Mouse (Mus musculus): ENCODE results near the gene Gnaq. TPM values are rescaled to one million over a fixed set of nuclear protein-coding genes. Genes with fewer than 3 reads are reported as not detected.

Gene Gnaq
- polyA plus RNA-seq, 1 experiment from 2014 or later = 8.6 TPM

GRCm38 (mm10) chr19:16242708-16243107, 110.1 kb downstream of the Gnaq start:
- WGBS = 51% methylated on average over 3 of the region's 3 CpGs
- no peak overlapping the region for H3K9ac ChIP-seq (ENCODE audit: low read depth, low read length)
- no peak overlapping the region for H3K4me3 ChIP-seq (ENCODE audit: low read depth, low read length)
- ATAC-seq (replicated peaks; ENCODE audit: low FRiP score) = no peak
- peaks cover 11% of the 10 kb centered on the region for H3K4me1 ChIP-seq (replicated peaks; ENCODE audit: control insufficient read depth, insufficient read depth, low read length)
- H3K27ac ChIP-seq (ENCODE audit: low read depth, low read length) = no peak overlapping the region
- no peak overlapping the region for H3K4me2 ChIP-seq
- H3K9me3 ChIP-seq (ENCODE audit: control insufficient read depth, low read length) = no peaks in the 10 kb centered on the region
- no peaks in the 10 kb centered on the region for H3K36me3 ChIP-seq (ENCODE audit: control insufficient read depth, insufficient read depth, low read length)
- no peaks in the 10 kb centered on the region for H3K27me3 ChIP-seq (replicated peaks; ENCODE audit: control insufficient read depth, insufficient read depth, low read length)
- DNase-seq (ENCODE audit: low spot score) = no peak

GRCm38 (mm10) chr19:16249025-16249424, 116.4 kb downstream of the Gnaq start:
- H3K4me3 ChIP-seq (ENCODE audit: low read depth, low read length) = no peak overlapping the region
- DNase-seq (ENCODE audit: low spot score) = no peak
- no peaks in the 10 kb centered on the region for H3K9me3 ChIP-seq (ENCODE audit: control insufficient read depth, low read length)
- no peaks in the 10 kb centered on the region for H3K27me3 ChIP-seq (replicated peaks; ENCODE audit: control insufficient read depth, insufficient read depth, low read length)
- no peak overlapping the region for H3K27ac ChIP-seq (ENCODE audit: low read depth, low read length)
- H3K4me1 ChIP-seq (replicated peaks; ENCODE audit: control insufficient read depth, insufficient read depth, low read length) = peaks cover 11% of the 10 kb centered on the region
- H3K9ac ChIP-seq (ENCODE audit: low read depth, low read length) = no peak overlapping the region
- no peaks in the 10 kb centered on the region for H3K36me3 ChIP-seq (ENCODE audit: control insufficient read depth, insufficient read depth, low read length)
- ATAC-seq (replicated peaks; ENCODE audit: low FRiP score) = no peak
- WGBS = 72% methylated on average over 2 of the region's 2 CpGs
- no peak overlapping the region for H3K4me2 ChIP-seq

DNA sequence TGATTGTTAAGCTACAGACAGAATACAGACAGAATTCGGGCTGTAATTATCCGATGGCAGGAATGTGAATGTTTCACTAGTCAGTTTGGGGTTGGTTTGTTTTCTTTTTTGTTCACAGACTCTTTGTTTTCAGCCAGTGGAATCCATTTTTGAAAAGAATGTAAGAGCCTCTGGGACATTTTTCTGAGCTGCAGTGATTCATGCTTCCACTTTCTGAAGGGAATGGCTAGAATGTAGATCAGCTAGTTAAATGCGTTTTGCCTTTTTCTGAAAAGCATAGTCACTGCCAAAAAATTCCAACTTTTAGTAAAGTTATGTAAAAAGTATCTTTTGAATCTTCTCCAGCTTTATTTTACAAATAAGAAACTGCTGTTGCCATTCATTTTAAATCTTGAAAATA, 118.3 kb downstream of the Gnaq start:
- Histone ChIP-seq H3K27ac (ENCODE audit: low read depth, low read length) (no peak overlapping the region), H3K4me2 (no peak overlapping the region), H3K4me3 (ENCODE audit: low read depth, low read length) (no peak overlapping the region), H3K9me3 (ENCODE audit: control insufficient read depth, low read length) (no peaks in the 10 kb centered on the region), H3K9ac (ENCODE audit: low read depth, low read length) (no peak overlapping the region), H3K4me1 (replicated peaks; ENCODE audit: control insufficient read depth, insufficient read depth, low read length) (peaks cover 13% of the 10 kb centered on the region), H3K36me3 (ENCODE audit: control insufficient read depth, insufficient read depth, low read length) (no peaks in the 10 kb centered on the region), H3K27me3 (replicated peaks; ENCODE audit: control insufficient read depth, insufficient read depth, low read length) (no peaks in the 10 kb centered on the region)
- ATAC-seq (replicated peaks; ENCODE audit: low FRiP score) (no peak), DNase-seq (ENCODE audit: low spot score) (no peak)
- 87% methylated on average over 3 of the region's 3 CpGs for WGBS

DNA sequence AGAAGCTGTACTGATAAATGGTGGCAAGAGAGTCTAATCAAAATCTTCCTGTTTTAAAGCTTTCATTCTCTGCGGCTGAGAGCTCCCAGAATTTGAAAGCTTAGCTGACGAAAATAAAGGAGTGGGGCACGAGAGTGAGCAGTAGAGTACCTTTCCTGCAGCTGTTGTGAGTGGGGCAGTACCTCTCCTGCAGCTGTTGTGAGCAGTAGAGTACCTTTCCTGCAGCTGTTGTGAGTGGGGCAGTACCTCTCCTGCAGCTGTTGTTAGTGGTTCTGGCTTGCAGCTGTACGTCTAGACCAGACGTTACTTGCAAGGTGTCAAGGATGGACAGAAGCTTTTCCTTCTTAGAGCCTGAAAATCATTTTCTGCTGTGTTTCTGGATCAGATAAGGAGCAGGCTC, 119.2 kb downstream of the Gnaq start:
- 59% methylated on average over 5 of the region's 5 CpGs for WGBS
- ATAC-seq (replicated peaks; ENCODE audit: low FRiP score) = no peak
- H3K9me3 ChIP-seq (ENCODE audit: control insufficient read depth, low read length) = no peaks in the 10 kb centered on the region
- H3K4me1 ChIP-seq (replicated peaks; ENCODE audit: control insufficient read depth, insufficient read depth, low read length) = peaks cover 13% of the 10 kb centered on the region
- no peak overlapping the region for H3K27ac ChIP-seq (ENCODE audit: low read depth, low read length)
- no peak overlapping the region for H3K9ac ChIP-seq (ENCODE audit: low read depth, low read length)
- H3K36me3 ChIP-seq (ENCODE audit: control insufficient read depth, insufficient read depth, low read length) = no peaks in the 10 kb centered on the region
- no peak overlapping the region for H3K4me2 ChIP-seq
- H3K4me3 ChIP-seq (ENCODE audit: low read depth, low read length) = no peak overlapping the region
- H3K27me3 ChIP-seq (replicated peaks; ENCODE audit: control insufficient read depth, insufficient read depth, low read length) = no peaks in the 10 kb centered on the region
- no peak for DNase-seq (ENCODE audit: low spot score)

DNA sequence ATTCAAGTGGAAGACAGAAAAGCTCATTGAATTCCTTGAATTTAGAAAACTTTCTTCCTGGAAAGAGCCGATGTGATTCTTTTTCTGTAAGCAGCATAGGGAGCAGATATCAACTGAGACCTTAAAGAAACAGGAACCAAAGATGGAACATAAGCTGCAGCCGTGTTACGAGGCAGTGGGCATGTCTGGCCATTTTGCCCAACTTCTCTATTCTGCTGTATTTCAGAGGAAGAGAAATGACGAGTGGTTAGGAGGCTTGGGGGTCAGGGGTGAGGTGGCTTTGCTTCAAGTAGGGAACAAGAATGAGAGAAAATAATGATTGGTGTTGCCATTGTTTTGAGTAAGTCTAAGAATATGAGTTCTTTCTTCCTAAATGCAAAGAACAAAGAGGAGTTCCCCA, 120.1 kb downstream of the Gnaq start:
- Histone ChIP-seq H3K36me3 (ENCODE audit: control insufficient read depth, insufficient read depth, low read length) (no peaks in the 10 kb centered on the region), H3K4me1 (replicated peaks; ENCODE audit: control insufficient read depth, insufficient read depth, low read length) (peaks cover 13% of the 10 kb centered on the region)

GRCm38 (mm10) chr19:16254881-16255280, 122.2 kb downstream of the Gnaq start:
- no peak overlapping the region for H3K27ac ChIP-seq (ENCODE audit: low read depth, low read length)

More for the DNA sequence above, 120.1 kb downstream of the Gnaq start:
- H3K9me3 ChIP-seq (ENCODE audit: control insufficient read depth, low read length) = no peaks in the 10 kb centered on the region
- H3K27ac ChIP-seq (ENCODE audit: low read depth, low read length) = no peak overlapping the region
- H3K9ac ChIP-seq (ENCODE audit: low read depth, low read length) = no peak overlapping the region
- no peaks in the 10 kb centered on the region for H3K27me3 ChIP-seq (replicated peaks; ENCODE audit: control insufficient read depth, insufficient read depth, low read length)
- WGBS = 47% methylated on average over 4 of the region's 4 CpGs
- H3K4me3 ChIP-seq (ENCODE audit: low read depth, low read length) = no peak overlapping the region
- no peak for ATAC-seq (replicated peaks; ENCODE audit: low FRiP score)
- H3K4me2 ChIP-seq = no peak overlapping the region
- DNase-seq (ENCODE audit: low spot score) = no peak

DNA sequence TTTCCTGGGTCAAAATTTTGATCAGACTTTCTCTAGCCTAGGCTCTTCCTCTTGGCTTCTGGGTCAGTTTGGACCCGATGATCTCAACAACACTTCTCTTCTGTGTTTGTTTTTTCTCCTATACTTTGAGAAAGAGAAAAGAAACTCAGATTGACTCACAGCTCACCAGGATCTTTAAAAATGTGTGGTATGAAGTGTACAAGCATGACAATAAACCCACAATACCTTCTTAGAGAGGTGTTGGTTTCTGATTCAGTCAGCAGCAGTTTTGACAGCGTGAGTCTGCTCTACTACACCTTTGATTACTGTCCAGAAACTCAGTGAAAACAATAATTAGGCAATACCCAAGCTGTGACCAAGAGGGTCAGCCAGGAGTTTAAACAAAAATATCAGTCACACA, 122.7 kb downstream of the Gnaq start:
- WGBS = 86% methylated on average over 2 of the region's 2 CpGs
- Histone ChIP-seq H3K4me1 (replicated peaks; ENCODE audit: control insufficient read depth, insufficient read depth, low read length) (peaks cover 23% of the 10 kb centered on the region), H3K4me3 (ENCODE audit: low read depth, low read length) (no peak overlapping the region), H3K27ac (ENCODE audit: low read depth, low read length) (no peak overlapping the region), H3K4me2 (no peak overlapping the region), H3K9ac (ENCODE audit: low read depth, low read length) (no peak overlapping the region), H3K27me3 (replicated peaks; ENCODE audit: control insufficient read depth, insufficient read depth, low read length) (no peaks in the 10 kb centered on the region), H3K9me3 (ENCODE audit: control insufficient read depth, low read length) (no peaks in the 10 kb centered on the region), H3K36me3 (ENCODE audit: control insufficient read depth, insufficient read depth, low read length) (no peaks in the 10 kb centered on the region)
- ATAC-seq (replicated peaks; ENCODE audit: low FRiP score) (no peak), DNase-seq (ENCODE audit: low spot score) (no peak)

More at GRCm38 (mm10) chr19:16254881-16255280, 122.2 kb downstream of the Gnaq start:
- no peaks in the 10 kb centered on the region for H3K9me3 ChIP-seq (ENCODE audit: control insufficient read depth, low read length)
- DNase-seq (ENCODE audit: low spot score) (no peak), ATAC-seq (replicated peaks; ENCODE audit: low FRiP score) (no peak)
- H3K9ac ChIP-seq (ENCODE audit: low read depth, low read length) = no peak overlapping the region
- no peaks in the 10 kb centered on the region for H3K27me3 ChIP-seq (replicated peaks; ENCODE audit: control insufficient read depth, insufficient read depth, low read length)
- no peak overlapping the region for H3K4me2 ChIP-seq
- H3K4me3 ChIP-seq (ENCODE audit: low read depth, low read length) = no peak overlapping the region
- no peaks in the 10 kb centered on the region for H3K36me3 ChIP-seq (ENCODE audit: control insufficient read depth, insufficient read depth, low read length)
- H3K4me1 ChIP-seq (replicated peaks; ENCODE audit: control insufficient read depth, insufficient read depth, low read length) = peaks cover 19% of the 10 kb centered on the region
- WGBS = 23% methylated on average over 1 of the region's 1 CpGs

- no peak for ATAC-seq (replicated peaks; ENCODE audit: low FRiP score)
- DNase-seq (ENCODE audit: low spot score) = no peak
- peaks cover 18% of the 10 kb centered on the region for H3K4me1 ChIP-seq (replicated peaks; ENCODE audit: control insufficient read depth, insufficient read depth, low read length)
- no peak overlapping the region for H3K4me2 ChIP-seq
- H3K4me3 ChIP-seq (ENCODE audit: low read depth, low read length) = no peak overlapping the region
- no peak overlapping the region for H3K27ac ChIP-seq (ENCODE audit: low read depth, low read length)
- H3K9ac ChIP-seq (ENCODE audit: low read depth, low read length) = no peak overlapping the region
- H3K27me3 ChIP-seq (replicated peaks; ENCODE audit: control insufficient read depth, insufficient read depth, low read length) = no peaks in the 10 kb centered on the region
- H3K9me3 ChIP-seq (ENCODE audit: control insufficient read depth, low read length) = no peaks in the 10 kb centered on the region
- H3K36me3 ChIP-seq (ENCODE audit: control insufficient read depth, insufficient read depth, low read length) = no peaks in the 10 kb centered on the region
These were observed 126.2 kb downstream of the Gnaq start for GRCm38 (mm10) chr19:16258766-16259355.

- H3K9ac ChIP-seq (ENCODE audit: low read depth, low read length) = no peak overlapping the region
- no peaks in the 10 kb centered on the region for H3K36me3 ChIP-seq (ENCODE audit: control insufficient read depth, insufficient read depth, low read length)
- no peak overlapping the region for H3K4me2 ChIP-seq
- ATAC-seq (replicated peaks; ENCODE audit: low FRiP score) = 0 out of 2 replicates have a peak, but pooled peaks have one; percentile 18
- 47% methylated on average over 6 of the region's 6 CpGs for WGBS
- no peak overlapping the region for H3K27ac ChIP-seq (ENCODE audit: low read depth, low read length)
- H3K4me3 ChIP-seq (ENCODE audit: low read depth, low read length) = no peak overlapping the region
- no peak for DNase-seq (ENCODE audit: low spot score)
- no peaks in the 10 kb centered on the region for H3K9me3 ChIP-seq (ENCODE audit: control insufficient read depth, low read length)
- H3K27me3 ChIP-seq (replicated peaks; ENCODE audit: control insufficient read depth, insufficient read depth, low read length) = no peaks in the 10 kb centered on the region
- peaks cover 18% of the 10 kb centered on the region for H3K4me1 ChIP-seq (replicated peaks; ENCODE audit: control insufficient read depth, insufficient read depth, low read length)
These were observed 127.3 kb downstream of the Gnaq start for GRCm38 (mm10) chr19:16259786-16260434.
